Mouse (Mus musculus) ES-Bruce4 (cell line): Measurements from ENCODE around the gene Toe1. TPM values are rescaled to one million over a fixed set of nuclear protein-coding genes. Genes with fewer than 3 reads are reported as not detected.
A peak's percentile ranks its signal among the peaks of the same experiment; 100 is the strongest.

Source experiments
- H3K27ac ChIP-seq: 2 replicates; pipeline ENCODE4 v1.5.1; 2012; ENCODE audit warnings: low read length, inconsistent platforms; ENCODE audit not compliant: insufficient read depth
- H3K27me3 ChIP-seq: 2 replicates; pipeline ENCODE4 v1.6.1; 2012; ENCODE audit warnings: mild to moderate bottlenecking, low read length, inconsistent platforms; ENCODE audit not compliant: control insufficient read depth, poor library complexity, insufficient read depth, severe bottlenecking
- H3K36me3 ChIP-seq: 2 replicates; pipeline ENCODE4 v1.6.1; 2012; ENCODE audit warnings: inconsistent platforms, mild to moderate bottlenecking, low read length, moderate library complexity; ENCODE audit not compliant: control insufficient read depth, poor library complexity, insufficient read depth, severe bottlenecking
- H3K4me1 ChIP-seq: one replicate; pipeline ENCODE4 v1.8.1; 2011; ENCODE audit warnings: low read length; ENCODE audit not compliant: control insufficient read depth, insufficient read depth
- H3K4me3 ChIP-seq: 2 replicates; pipeline ENCODE4 v1.5.1; 2011; ENCODE audit warnings: low read depth, mild to moderate bottlenecking, low read length
- H3K9ac ChIP-seq: 2 replicates; pipeline ENCODE4 v1.6.1; 2012; ENCODE audit warnings: low read depth, mild to moderate bottlenecking, inconsistent platforms; ENCODE audit not compliant: poor library complexity, severe bottlenecking
- H3K9me3 ChIP-seq: replicated peaks from 2 replicates; pipeline ENCODE4 v1.6.1; 2012; ENCODE audit warnings: mild to moderate bottlenecking, low read length, inconsistent platforms; ENCODE audit not compliant: control insufficient read depth, poor library complexity, insufficient read depth, severe bottlenecking
- CTCF ChIP-seq: IDR thresholded peaks from one replicate; pipeline ENCODE4 v1.8.1; 2011; ENCODE audit warnings: low read depth, low read length
- EP300 ChIP-seq: IDR thresholded peaks from 2 replicates; pipeline ENCODE4 v1.6.1; 2011; ENCODE audit warnings: low read depth, low read length; ENCODE audit not compliant: insufficient read depth
- POLR2A ChIP-seq: IDR thresholded peaks from one replicate; pipeline ENCODE4 v1.8.1; 2011; ENCODE audit warnings: low read length; ENCODE audit not compliant: insufficient read depth
- polyA plus RNA-seq: library from polyadenylated mRNA; stranded (reverse); fragments of >200 nt; gene quantifications from 2 replicates; pipeline ENCODE4 v1.2.4, GENCODE M21; 2011; ENCODE audit warnings: low read depth; ENCODE audit not compliant: missing spikeins, insufficient read depth, insufficient read length

Toe1 gene
- polyA plus RNA-seq, 1 experiment = 19.2 TPM

DNA sequence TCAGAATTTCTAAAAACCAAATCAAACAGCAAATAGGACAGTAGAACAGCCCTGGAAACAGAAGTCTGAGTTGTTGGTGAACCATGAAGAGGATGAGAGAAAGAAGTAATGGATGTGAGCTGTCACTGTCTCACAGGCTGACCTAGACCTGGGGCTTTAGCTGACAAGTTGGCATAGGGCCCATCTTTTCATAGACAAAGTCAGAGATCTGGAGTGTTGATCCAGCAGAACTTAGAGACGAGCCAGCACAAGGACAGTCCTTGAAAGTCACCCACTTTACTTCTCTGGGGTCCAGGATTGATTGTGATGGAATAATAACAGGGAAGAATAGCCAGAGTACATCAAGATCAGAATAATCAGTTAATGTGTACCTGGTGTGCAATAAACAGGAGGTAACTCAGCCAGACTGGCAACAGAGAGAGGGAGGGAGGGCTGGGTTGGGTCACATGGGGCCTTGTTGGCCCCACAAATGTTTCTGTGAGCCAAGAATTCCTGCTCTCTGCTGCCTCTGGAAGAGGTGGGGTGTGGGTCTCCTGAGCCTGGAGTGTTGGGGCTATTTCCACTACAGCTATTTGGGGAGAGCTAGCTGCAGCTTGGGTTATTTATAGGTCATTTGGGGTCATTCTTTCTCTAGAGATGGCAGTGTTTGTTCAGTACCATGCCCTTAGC is 10.9 kb downstream of the Toe1 start:
- Histone ChIP-seq H3K4me3 (no peak overlapping the region), H3K4me1 (no peaks in the 10 kb centered on the region), H3K36me3 (peaks cover 4% of the 10 kb centered on the region), H3K27ac (no peak overlapping the region), H3K9me3 (no peaks in the 10 kb centered on the region), H3K27me3 (no peaks in the 10 kb centered on the region), H3K9ac (no peak overlapping the region)
- TF ChIP-seq EP300 (no peak), POLR2A (no peak), CTCF (no peak)

DNA sequence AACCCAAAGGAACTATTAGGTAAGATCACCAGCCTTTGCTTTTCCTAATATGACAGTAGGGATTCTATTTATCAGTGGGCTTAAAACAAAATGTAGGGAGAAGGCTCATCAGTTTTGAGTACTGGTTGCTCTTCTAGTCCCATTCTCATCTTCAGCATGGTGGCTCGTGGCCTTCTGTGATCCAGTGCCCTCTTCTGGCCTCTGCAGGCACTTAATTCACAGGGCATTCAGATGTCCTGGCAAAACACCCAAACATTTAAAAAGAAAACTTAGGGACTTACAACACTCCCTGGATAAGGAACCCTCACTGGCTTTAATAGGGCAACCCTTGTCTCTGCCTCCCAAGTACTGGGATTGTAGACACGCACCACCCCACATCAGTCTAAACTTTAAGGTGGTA is 13.2 kb downstream of the Toe1 start:
- Histone ChIP-seq H3K9ac (no peak overlapping the region), H3K36me3 (peaks cover 4% of the 10 kb centered on the region), H3K27ac (no peak overlapping the region), H3K4me1 (no peaks in the 10 kb centered on the region), H3K4me3 (no peak overlapping the region), H3K9me3 (no peaks in the 10 kb centered on the region), H3K27me3 (no peaks in the 10 kb centered on the region)
- no peak for TF ChIP-seq EP300
- peak; percentile 24 for TF ChIP-seq CTCF
- no peak for TF ChIP-seq POLR2A

DNA sequence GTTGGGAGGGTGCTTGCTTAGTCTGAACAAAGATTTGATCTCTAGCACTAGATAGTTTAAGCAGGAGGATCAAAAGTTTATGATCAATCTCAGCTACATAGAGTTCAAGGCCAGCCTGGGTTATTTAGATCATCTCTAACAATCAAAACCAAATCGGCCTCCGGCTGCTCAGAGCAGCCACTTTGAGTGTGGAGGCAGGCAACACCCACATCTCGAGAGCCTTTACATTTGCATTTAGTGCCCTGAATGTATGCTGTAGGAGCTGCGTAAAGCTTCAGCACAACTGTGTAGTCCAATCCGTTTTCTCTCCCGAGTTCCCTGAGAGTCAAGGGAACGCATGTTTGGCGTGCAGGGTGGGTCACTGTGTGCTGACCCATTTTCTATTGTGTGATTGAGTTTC is 15.0 kb downstream of the Toe1 start:
- peaks cover 4% of the 10 kb centered on the region for H3K36me3 ChIP-seq
- no peak for TF ChIP-seq POLR2A
- TF ChIP-seq CTCF = no peak
- no peak for TF ChIP-seq EP300
- no peaks in the 10 kb centered on the region for H3K27me3 ChIP-seq
- H3K27ac ChIP-seq = no peak overlapping the region
- no peaks in the 10 kb centered on the region for H3K4me1 ChIP-seq
- H3K9ac ChIP-seq = no peak overlapping the region
- no peak overlapping the region for H3K4me3 ChIP-seq
- no peaks in the 10 kb centered on the region for H3K9me3 ChIP-seq

DNA sequence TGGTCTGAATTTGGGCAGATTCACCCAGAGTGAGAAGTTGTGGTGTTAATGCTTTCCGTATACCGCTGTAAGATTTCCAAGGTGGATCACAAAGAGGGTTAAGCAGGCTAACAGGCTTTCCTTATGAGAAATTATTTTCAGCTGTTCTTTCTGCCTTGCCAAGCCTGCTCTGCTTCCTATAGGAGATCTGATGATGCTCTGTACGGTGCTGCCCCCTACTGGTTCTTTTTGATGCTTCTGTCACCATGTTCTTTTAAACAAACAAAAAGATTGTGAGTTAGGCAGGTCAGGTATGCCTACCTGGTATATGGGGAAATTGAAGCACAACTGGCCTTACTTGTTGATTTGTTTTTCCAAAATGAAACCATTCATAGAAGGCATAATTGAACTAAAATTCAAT is 18.5 kb downstream of the Toe1 start:
- peaks cover 4% of the 10 kb centered on the region for H3K36me3 ChIP-seq
- no peak overlapping the region for H3K9ac ChIP-seq
- TF ChIP-seq CTCF (peak; percentile 7), EP300 (no peak)
- H3K4me1 ChIP-seq = no peaks in the 10 kb centered on the region
- H3K27ac ChIP-seq = no peak overlapping the region
- no peaks in the 10 kb centered on the region for H3K9me3 ChIP-seq
- H3K4me3 ChIP-seq = no peak overlapping the region
- H3K27me3 ChIP-seq = no peaks in the 10 kb centered on the region

DNA sequence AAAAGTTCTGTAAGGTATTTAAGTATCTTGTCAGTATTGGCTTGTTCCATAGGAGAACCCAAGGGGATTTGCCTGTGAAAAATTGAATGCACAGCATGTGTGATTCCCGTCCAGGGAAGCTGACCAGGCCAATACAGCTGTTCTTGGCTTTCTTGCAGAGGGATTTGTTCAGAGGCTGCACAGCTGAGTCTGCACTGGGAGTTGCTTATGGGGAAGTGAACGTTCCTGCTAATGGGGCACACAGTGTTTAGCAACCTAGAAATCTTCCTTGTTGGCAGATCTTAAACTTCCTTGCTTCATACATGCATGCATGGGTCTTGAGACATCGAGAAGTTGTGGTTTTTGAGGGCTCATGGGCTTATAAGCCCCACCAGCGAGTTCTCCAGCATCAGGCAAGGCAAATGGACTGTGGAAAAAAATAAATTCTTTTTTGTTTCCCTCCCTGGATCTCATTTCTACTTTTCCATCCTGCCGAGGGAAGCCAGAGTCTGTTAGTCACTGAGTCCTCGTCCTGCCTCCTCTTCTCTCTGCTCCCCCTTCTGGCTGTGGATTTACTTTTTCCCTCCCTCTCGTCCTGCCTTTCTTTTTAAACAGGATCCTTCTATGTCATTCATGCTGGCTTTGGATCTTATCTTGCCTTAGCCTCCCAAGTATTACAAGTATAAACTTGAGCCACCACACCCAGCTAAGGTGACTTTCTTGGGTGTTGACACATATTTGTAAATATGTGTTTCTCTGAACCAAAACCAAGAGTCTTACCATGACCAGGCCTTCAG is 19.3 kb downstream of the Toe1 start:
- no peak overlapping the region for H3K9ac ChIP-seq
- H3K27me3 ChIP-seq = no peaks in the 10 kb centered on the region
- no peak overlapping the region for H3K4me3 ChIP-seq
- peaks cover 2% of the 10 kb centered on the region; the same call in 1 of the 2 replicates for H3K36me3 ChIP-seq
- no peaks in the 10 kb centered on the region for H3K4me1 ChIP-seq
- no peak overlapping the region for H3K27ac ChIP-seq
- H3K9me3 ChIP-seq = no peaks in the 10 kb centered on the region
- peak; percentile 17 for TF ChIP-seq CTCF
- no peak for TF ChIP-seq POLR2A

DNA sequence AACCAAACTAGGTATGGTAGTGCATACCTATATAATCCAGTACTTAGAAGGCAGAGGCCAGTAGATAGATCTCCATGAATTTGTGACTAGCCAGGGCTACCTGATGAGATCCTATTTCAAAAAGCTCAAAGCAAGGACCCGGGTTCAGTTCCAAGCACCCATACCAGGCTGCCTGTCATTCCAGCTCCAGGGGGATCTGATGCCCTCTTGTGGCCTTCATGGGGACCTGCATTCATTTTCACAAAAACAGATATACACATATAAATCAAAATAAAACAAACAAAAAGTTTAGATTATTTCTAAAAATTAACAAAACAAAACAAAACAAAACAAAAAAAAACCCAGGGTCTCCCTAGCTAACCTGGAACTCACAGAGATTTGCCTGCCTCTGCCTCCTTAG is 20.9 kb downstream of the Toe1 start:
- H3K9ac ChIP-seq = no peak overlapping the region
- H3K4me1 ChIP-seq = no peaks in the 10 kb centered on the region
- TF ChIP-seq POLR2A = no peak
- TF ChIP-seq CTCF = peak; percentile 48
- H3K27ac ChIP-seq = no peak overlapping the region
- H3K9me3 ChIP-seq = no peaks in the 10 kb centered on the region
- H3K27me3 ChIP-seq = no peaks in the 10 kb centered on the region
- no peak overlapping the region for H3K4me3 ChIP-seq
- no peaks in the 10 kb centered on the region for H3K36me3 ChIP-seq
